Mouse (Mus musculus) heart, postnatal 0 days (tissue): ENCODE measurements around the gene Cmah.

ENCODE experiments used
- CTCF ChIP-seq: IDR thresholded peaks from 2 replicates; pipeline ENCODE4 v1.5.1; 2016; ENCODE audit warnings: antibody characterized with exemption, control low read depth, low read depth
- EP300 ChIP-seq: IDR thresholded peaks from 2 replicates; pipeline ENCODE4 v1.6.1; 2016; ENCODE audit warnings: antibody characterized with exemption, low read depth

- TF ChIP-seq CTCF = no peak
- TF ChIP-seq EP300 = no peak
These were observed 47.8 kb upstream of the Cmah start for GRCm38 (mm10) chr13:24279407-24279761.
